Mouse (Mus musculus): Measurements from ENCODE around the gene Parva.

The Parva gene

DNA sequence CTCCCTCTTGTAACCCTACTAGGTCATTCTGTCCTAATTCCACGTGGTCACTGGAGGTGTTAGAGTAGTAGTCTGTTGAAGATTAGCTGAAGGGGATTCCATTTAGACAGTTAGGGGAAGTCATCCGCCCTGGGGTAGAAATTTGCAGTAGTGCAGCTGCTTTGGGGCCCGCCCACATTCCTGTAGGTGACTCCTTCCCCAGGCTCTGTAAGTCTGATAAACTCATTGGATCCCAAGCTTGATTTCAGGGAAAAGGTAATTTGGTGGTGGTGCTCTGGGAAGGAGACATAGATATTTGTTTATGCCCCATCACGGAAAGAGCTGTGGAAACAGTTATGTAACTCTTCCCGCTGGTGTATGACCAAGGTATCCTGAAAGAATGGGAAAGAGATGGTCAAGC, 494 bp upstream of the Parva start:
- DNase-seq: no peak

DNA sequence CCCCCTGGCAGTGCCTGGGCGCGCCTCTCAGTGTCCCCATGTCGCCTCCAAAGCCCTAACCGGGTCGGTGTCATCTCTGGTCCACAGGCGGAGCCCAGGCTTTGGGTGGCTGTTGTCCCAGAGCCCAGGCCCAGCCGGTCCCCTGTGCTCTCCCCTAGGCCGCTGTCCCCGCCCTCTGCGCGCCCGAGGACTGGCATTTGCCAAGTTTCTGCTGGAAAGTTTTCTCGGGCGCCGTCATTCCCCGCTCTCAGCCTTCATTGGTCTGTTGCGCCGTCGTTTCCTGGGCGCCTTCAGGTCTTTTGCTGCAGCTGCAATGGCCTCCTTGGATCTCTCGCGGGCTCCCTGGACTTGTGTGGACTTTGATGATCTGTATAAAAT, 842 bp downstream of the Parva start:
- DNase-seq: peak; percentile 81 to 84

DNA sequence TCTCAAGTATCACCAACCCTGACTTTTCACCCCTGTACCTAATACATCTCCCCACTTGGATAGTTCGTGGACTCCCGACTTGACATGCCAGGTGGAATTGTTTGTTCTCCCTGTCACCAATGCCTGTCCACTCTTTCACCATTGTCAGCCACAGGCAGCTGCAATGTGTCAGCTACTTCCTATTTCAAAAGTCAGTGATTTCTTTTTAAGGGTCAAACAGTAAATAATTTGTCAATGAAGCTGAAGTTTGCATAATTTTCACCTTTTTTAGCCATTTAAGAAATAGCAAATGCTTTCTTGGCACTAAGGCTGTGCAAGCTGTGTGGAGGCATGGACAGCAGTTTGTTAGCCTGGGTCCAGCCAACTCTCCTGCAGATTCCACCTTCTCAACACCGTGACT, 12.5 kb downstream of the Parva start:
- peak; percentile 29 to 46 for DNase-seq

DNA sequence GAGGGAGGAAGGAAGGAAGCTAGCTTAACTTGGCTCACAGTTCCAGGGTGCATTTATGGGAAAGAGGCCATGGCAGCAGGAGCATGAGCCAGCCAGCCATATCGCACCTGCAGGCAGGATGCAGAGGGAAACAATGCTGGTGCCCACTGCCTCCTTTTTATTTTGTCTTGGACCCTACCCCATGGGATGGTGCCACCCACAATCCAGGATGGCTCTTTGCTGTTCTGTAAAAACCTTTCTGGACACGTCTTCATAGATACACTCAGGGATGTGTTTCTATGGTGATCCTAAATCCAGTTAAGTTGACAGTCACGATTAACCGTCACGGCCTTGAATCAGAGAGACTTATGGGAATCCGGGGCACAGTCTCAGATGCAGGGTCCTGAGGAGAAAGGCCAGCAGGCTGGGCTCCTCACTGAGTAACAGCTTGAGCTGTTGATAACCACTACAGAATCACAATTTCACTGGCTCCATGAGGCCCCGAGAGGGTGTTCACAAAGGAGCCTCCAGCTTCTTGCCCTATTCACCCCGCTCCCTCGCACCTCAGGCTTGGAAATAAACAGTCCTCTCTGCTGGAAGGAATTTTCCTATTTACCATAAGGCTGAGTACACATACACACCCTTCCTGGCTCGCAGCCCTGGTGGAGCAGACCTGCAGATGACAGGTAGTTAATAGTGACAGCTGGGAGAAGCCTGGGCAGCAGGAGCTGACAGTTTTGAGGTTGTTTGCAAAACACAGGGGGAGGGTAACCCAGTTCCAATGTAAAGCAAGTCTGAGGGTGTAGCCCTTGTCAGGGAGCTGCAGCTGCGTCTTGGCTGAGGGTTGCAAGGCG, 17.1 kb downstream of the Parva start:
- peak; percentile 74 to 76 for DNase-seq

DNA sequence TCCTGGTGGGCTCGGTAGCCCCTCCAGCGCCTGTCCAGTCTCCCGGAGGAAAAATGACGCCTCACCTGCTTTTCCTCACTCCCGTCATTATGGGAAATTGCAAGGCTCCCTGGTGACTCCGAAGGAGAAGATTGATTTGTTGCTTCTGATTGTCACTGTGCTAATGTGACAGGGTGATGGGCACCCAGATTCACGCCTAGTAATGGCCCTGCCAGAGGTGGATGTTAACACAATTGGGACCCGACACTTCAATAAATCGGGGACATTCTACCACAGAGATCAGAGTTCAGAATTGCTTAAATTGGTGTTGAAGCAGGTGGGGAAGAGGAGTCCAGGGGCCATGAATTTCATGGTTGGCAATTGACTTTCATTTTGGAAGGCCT, 17.7 kb downstream of the Parva start:
- DNase-seq: no peak

DNA sequence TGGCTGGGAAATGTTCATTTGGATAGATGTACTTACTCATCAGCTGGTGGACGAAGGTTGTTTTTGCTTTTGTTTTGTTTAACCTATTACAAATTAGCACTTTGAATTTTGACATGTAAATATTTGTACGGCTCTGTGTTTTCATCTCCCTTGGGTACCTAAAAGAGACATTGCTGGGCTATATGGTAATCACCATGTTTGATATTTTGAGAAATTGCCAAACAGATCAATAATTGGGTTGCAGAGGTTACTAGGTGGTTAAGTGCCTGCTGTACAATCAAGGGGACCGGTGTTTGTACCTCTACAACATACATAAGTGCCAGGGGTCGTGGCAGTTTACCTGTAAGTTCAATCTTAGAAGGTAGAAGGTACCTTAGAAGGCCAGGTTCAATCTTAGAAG, 19.2 kb downstream of the Parva start:
- no peak for DNase-seq

DNA sequence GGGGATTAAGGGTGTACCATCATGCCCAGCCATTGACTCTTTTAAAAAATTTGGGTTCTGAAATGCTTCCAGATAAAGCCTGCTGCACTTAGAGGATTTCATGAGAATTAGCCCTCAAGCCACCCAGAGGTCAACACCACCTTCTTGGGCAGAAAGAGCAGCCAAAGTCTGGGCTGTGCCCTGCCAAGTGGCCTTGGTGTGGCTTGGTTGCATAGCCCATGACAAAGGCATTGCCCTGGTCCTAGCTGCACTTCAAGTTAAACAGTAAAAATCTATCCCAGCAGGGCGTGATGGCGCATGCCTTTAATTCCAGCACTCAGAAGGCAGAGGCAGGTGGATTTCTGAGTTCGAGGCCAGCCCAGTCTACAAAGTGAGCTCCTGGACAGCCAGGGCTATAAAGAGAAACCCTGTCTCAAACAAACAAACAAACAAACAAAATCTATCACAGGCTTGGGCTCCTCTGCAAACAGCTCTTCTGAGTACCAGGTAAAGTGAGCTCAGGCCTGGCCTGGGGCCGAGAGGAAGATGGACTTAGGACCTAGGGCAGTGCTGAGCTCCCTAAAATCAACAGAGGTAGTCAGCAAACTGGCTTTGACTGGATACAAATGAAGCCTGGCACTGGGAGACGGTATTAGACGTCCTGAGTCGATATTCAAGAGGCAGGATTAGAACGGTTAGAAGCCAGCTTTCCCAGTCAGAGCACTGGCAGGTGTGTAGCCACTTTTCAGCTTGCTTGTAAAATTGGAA, 22.8 kb downstream of the Parva start:
- DNase-seq: no peak

DNA sequence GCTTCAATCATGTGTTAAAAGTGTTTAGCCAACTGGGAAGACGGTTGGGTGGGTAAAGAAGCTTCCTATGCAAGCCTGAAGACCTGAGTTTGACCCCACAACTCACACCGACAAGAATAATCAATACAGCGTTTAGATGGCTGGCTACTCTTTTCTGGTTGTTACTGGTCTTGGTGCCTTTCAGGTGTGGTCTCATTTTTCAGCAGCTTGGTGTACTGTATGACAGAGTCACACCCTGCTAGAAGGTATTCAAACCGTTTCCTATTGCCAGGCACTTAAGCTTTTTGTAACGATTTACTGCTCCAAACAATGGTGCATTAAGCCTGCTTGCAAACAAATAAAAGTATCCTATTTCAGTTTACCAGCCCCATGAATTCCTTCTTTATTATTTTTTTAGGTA, 25.2 kb downstream of the Parva start:
- no peak for DNase-seq

DNA sequence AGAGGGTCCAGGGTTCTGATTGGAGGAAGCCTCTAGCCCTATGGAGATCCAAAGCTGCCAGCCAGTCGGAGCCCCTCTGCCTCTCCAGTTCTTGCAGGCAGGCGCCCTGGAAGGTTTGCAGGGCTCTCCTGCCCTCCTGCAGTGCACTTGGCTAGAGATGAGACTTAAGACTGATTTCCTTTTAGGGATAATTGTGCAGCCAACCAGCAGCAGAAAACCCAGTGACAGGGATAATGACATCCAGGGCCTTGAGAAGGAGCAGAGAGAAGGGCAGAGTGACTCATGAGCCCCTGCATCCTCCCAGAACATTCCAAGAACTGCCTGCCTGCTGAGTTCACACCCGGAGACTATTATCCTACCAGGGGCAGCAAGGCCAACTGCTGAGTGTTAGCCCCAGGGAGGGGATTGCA, 26.5 kb downstream of the Parva start:
- DNase-seq: peak in 1 of 2 experiments; percentile 53

DNA sequence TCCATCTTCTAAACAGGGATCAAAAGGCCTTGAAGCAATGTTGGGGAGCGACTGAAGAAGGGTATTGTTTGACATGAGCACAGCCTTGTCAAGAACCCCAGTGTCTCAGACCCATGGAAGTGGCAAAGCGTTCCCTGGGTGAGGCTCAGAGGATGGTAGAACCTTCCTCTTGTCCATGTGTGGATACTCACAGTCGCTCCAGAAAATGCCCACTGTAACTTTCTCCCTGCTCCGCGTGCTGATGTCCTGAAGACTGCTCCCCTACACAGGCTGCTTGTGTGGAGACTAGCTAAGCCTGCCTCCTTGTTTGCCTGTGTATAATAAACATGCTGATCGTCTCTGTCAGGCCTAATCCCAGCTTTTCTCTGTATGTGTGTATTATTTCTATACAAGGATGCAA, 27.1 kb downstream of the Parva start:
- no peak for DNase-seq

DNA sequence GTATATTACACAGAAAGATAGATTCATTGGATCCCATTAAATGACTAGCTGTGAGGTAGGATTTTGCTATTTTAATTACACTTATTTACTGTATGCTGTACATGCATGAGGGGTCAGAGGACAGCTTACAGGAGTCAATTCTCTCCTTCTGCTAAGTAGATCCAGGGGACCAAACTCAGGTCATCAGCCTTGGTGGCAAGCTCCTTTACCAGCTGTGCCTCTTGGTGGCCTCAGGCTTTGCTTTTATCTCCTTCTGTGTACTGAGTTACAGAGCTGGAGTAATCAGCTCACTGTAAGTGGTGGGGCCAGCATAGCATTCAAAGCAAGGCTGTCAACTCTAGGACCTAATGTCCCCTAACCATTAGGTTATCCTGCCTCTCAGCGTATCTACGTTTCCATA, 27.6 kb downstream of the Parva start:
- DNase-seq: no peak

DNA sequence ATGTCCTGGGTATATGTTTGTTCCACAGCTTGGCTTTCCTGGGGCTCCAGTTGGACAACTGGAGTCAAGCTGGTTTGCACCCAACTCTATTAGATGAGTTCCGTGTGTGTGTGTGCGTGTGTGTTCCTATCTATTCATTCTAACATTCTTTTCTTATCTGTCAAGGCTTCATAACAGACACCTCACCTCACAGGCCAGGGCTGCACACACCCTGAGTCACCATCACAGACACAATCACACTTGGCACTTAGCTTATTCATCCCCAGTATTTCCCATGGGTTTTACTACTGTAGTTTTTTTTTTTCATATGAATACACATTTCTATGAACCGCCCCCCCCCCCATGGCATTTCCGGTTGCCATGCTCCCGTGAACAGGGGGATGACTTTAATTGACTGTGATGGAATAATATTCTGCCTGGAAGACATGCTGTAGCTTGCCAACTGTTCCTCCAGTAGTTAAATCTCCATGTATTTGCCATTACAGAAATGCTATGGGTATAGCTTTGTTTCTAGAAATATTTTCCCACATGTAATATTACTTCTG, 28.3 kb downstream of the Parva start:
- peak in 1 of 2 experiments; percentile 26 for DNase-seq

DNA sequence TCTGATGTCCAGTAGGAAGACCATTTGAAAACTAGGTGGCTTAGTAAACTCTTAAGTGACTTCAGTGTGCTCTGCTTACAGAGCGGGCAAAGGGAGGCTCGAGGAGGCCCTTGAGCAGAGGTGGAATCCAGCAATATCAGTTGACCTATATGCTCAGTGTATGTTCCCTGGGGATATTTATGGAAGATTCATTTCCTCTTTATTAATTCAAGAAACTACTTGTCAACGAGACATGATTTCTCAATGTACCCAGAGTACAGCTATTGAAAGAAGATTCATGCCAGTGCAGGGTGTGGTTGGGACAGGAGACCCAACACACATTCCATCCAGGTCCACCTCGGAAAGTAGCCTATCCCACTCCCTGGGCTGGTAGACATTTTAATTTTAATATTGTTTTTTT, 30.1 kb downstream of the Parva start:
- no peak for DNase-seq

DNA sequence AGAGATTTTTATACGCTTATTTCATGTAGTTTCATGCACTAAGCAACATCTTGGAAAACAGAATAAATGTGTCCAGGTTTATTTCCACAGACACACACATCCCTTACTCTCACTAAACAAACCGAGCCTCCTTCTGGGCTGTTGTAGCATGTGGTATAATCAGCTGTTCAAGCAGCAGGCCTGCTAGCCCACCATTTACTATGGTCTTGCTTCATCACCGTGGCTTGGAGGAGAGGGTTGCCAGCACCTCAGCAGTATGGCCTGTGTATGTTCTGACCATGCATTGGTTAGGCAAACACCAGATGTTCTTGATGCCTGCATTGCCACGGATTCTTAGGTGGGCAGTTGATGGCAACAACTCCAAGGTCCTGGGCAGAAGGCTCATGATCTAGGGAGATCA, 30.6 kb downstream of the Parva start:
- peak in 1 of 2 experiments; percentile 25 for DNase-seq

DNA sequence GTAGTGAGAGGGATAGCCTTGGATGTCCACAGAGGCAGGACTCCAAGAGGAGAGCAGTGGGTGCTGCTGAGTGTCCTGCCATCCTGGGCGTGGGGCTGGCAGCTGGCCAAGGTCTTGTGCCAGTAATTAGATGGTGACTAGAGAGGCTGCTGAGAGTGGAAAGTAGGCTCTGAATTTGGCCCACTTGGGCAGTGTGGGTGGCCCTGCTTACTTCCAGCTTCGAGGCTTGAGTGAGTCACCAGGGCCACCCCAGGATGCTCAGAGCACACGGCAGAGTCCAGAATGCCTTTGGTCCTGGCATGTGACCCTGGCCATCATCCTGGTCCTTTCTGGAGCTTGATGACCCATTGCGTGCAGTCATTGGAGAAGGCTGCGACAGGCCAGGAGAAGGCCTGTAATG, 31.1 kb downstream of the Parva start:
- peak; percentile 80 to 85 for DNase-seq

DNA sequence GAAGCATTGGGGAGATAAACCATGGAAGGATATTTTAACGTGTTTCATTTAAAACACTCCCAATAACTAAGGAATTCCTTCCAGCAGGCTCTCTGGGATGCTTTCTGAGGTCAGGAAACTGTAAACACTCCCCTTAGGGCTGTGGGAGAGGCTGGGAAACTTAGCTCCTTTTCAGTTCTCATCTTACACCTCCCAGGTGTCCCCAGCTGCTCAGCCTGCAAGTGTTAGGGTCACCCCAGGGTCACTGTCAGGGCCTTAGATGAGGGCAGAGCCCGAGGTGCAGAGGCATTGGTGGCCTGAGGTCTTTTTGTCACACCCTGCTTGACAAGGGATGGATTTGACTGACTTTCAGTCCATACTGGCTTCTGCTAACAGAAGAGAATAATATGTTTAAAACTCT, 35.8 kb downstream of the Parva start:
- no peak for DNase-seq

DNA sequence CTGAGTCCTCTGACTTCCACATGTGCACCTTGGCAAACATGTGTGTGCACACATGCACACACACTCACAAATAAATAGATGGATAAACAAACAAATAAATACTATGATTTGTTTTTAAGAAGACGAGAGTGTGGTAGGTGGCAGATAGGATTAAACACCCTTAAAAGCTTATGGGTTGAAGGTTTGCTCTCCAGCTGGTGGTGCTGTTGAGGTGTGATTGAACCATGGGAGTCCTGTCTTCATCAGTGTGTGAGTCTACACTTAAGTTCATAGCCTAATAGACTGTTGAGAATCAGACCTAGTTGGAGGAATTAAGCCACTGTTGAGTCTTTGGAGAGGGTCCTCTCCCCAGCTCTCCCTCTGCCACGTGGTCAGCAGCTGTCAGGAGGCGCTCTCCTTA, 38.6 kb downstream of the Parva start:
- DNase-seq: peak in 1 of 2 experiments; percentile 52

DNA sequence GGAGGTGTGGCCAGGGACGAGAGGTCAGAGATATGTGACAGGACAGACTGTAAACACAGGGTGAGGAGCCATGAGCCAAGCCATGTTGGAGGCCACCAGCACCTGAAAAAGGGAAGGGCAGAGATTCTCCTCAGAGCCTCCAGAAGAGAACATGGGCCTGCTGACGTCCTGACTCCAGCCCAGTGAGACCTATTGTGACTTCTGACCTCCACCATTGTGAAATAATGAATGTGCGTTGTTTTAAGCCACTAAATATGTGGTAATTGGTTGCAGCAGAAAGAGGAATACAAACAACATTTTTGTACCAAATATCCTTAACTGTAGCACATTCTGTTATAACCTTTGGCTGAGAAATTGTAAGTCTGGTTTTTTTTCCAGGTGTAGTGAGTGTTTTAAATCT, 39.5 kb downstream of the Parva start:
- no peak for DNase-seq

DNA sequence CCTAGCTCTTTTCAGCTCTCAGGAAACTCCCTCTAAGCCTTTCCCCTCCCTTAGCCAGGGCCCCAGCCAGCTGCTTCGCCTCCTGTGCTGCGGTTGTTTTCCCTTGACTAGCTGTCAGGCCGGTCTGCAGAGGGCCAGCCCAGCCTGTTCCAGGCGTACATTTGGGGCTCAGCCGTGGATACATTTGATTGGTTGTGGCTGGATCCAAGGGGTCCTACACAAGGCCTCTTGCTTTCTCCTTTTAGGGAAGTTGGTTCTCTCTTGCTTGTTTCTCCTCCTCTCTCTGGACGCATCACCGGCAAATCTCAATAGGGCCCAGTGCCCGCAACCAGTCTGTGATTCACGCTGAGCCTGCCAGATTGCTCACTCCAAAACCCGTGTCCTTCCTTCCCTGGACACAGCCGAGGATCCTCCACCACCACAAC, 40.4 kb downstream of the Parva start:
- peak; percentile 65 to 70 for DNase-seq

DNA sequence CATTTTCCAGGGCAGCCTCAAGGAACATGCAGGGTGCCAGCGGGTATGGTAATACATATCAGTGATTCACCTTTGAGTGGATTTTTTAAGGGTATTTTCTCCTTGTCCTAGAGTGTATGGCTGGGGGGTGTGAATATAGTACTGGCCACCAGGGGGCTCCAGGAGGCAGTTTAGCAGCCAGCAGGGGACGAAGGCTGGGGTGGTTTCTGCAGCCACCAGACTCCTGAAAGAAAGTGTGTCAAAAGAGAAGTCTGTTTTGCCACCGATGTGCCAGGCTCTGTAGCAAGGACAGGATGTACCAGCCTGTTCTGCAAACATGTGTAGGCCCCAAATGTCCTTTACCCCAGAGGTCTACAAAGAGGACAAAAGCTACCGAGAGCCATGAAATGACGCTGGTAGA, 42.5 kb downstream of the Parva start:
- DNase-seq: peak; percentile 89 to 91

DNA sequence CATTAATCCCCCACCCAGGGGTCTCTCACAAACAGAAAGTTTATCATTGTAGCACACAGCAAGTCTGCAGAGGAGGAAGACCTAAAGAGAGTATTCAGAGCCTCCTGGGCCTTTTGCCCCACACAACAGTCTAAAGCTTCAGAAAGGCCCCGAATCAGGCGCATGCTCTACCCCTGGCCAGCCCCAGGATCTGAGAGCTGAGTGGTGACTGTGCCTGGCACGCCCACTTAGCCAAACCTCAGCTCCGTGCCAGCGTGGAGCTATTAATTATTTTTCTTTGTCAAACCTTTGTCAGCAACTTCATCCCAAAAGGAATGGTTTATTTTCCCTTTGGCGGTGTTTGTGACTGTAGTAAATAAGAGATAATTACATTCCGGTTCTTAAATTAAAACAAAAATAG, 44.0 kb downstream of the Parva start:
- peak in 1 of 2 experiments; percentile 51 for DNase-seq

DNA sequence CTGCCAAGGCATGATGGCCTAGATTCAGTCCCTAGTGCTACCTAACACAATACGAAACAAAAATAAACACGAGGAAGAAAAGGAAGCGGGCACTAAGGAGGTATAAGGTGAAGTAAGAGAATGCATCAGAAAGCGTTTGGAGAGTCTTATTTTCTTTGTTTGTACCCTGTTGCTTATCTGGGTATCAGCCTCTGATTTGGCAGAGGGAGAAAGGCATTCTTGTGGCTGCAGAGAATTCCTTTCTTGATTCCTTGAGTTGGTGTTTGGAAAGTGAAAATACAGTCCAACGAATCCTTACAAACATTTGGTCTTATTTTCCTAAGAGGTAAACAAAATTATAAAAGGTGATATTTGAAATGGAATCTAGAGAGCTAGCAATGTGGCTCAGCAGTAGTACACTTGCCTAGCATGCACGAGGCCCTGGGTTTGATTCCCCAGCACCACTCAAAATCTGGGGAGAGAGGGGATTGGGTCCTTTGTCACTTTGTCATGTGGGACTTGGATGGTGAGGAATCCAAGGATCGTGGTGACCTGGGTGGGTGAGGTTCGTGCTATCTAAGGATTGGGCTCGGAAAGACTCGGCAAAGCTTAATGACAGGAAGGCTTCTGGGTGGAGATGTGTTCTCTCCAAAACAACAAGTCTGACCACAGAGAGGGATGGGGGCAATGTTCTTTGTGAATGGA, 44.9 kb downstream of the Parva start:
- DNase-seq: no peak

DNA sequence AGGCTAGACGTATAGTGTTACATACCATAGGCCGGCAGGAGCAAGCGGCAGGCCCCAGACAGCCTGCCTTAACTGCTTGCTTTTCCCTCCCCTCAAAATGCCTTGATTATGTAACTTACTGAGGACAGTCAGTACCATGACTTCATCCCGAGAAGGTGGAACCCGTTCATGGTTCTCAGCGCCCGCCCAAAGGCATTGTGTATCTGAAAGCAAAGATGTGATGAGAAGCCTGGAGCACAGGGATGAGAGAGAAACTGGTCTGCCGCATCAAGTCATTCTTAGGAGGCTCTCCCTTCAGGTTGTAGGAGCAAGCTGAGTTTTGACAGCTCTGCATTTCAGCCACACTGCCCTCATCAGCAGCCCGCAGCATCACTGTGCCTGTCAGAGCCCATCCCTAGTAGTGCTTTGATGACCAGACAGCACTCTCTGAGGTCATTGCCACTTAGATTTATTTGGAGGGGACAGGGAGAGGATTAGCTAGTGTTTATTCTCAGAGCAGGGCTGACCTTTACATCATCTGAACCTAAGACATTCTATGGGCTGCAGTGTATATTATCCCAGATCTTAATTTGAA, 45.5 kb downstream of the Parva start:
- DNase-seq: no peak
